Mouse (Mus musculus) kidney, postnatal 36 days (tissue): ENCODE results near the gene Mkks.

ENCODE experiments used
- DNase-seq, 2 experiments: peaks; one replicate each; pipeline ENCODE4 v3.0.0; 2021 to 2022; ENCODE audit warnings: mixed read lengths in 2 of 2

Gene Mkks

GRCm38 (mm10) chr2:136833976-136834714 is 57.0 kb downstream of the Mkks start:
- DNase-seq: no peak

DNA sequence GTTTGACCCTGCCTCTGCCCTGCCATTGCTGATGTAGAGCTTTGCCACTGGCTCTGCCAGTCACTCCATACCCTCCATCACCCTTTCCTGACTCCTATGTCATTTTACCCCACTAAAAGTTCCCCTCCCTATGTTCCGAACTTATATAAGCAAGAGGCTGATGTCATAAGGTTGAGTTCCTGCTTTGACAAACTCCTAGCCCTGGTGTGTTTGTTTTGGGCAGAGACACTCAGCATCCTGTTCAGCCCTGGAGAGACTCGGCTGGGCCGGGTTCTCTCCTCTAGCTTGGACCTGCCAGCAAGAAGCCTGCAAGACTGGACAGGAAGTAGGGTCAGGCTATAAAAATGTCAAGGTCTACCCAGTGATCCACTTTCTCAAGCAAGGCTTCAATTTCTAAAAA is 58.3 kb downstream of the Mkks start:
- peak; percentile 31 to 36 for DNase-seq

- no peak for DNase-seq
These were observed 63.6 kb downstream of the Mkks start for GRCm38 (mm10) chr2:136827612-136828011.
